Mouse (Mus musculus): ENCODE data around the gene Ostm1.

Gene Ostm1

DNA sequence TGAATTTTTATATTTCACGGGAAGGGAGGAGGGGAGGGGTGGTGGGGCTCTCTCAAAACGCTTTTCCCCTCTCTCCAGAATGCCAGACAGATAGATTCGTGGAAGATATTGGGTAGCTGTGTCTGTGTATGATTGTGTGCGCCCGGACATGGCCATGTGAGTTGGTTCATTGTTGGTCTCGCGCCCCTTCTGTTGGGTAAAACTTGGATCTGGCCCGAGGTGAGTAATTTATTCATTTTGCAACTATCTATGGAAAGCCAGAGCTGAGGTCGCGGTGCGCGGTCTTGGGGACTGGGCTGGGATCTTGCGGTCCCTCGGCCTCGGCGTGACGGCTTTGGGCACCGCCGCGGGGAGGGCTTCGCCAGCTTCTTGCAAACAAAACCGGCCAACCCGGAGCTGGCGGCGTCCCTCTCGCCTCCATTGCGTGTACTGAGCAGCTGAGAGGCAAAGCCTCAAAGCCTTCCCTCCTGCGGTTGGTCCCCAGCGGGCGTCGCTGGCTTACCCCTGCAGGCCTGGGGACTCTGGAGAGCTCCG is 347 bp downstream of the Ostm1 start:
- DNase-seq (ENCODE audit: low spot score), result no peak

DNA sequence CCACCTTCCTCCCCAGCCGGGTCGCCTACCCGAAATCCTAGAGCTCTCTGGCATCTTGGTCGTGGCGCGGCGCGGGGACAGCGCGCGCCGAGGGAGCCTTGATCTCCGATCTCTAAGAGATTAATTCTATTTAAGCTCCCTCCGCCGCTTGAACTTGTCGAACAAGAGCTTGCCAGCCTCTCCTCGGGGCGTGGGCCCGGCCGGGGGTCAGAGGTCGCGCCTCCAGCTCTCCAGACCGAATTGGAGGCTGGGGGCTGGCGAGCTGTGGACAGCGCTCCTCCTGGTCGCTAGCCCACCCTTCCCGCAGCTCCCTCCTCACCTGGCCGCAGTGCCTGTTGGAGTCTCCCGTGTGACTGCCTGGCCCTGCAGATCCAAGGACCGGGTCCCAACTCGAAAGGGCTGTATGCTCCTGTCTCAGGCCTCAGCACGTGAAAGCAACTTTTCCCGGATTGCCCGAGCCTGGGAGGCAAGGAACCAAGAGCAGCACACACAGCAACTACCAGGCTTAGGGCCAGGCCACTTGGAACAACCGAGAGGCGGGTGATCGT is 888 bp downstream of the Ostm1 start:
- no peak for DNase-seq (ENCODE audit: low spot score)

DNA sequence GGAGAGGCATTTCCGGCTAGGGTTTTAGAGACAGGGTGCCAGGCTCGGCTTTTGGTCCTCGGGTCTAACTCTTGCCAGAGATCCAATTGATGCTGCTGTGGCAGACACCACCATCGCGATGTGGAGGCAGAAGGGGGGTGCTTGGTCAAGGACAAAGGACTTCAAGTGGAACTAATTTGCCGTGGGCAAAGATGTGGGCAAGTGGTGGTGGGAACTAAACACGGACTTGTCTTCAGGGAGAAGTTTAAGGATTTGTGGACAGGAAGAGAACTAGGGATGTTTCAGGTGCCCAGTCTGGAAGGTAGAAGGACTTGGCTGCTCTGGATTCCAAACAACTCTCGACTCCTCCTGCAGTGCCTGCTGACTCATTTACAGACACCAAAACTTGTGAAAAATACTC is 1.5 kb downstream of the Ostm1 start:
- no peak for DNase-seq (ENCODE audit: low spot score)

GRCm38 (mm10) chr10:42585596-42586305 is 2.1 kb downstream of the Ostm1 start:
- DNase-seq (ENCODE audit: low spot score), result no peak

DNA sequence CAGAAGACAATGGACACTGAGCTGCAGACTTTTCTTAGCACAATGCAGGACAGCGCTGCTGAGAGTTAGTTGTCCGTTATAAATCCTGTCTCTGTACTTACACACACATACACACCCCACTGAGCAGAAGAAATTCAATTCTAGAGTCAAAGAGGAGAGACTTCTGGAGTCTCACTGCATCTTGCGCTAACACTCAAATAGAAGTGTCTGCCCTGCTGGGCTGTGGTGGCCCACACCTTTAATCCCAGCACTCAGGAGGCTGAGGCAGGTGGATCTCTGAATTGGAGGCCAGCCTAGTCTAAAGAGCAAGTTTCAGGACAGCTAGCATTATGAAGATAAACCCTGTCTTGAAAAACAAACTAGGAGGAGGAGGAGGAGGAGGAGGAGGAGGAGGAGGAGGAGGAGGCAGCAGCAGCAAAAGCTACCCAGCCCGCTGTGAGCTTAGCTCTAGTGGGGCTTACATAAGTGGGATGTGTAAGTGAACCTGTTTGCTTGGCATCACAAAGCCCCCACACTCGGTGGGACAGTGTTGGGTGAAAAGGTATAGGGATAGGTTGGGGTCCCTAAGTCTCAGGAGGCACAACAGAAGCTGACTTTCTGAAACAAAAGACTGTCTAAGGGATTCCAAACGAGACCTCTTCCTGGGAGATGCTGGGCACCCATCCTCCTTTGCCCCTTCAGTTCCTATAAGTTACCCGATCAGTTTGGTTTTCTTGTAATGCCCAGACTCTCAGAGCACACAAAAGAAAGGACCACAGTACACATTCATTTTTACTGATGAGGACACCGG is 4.5 kb downstream of the Ostm1 start:
- no peak for DNase-seq (ENCODE audit: low spot score)

DNA sequence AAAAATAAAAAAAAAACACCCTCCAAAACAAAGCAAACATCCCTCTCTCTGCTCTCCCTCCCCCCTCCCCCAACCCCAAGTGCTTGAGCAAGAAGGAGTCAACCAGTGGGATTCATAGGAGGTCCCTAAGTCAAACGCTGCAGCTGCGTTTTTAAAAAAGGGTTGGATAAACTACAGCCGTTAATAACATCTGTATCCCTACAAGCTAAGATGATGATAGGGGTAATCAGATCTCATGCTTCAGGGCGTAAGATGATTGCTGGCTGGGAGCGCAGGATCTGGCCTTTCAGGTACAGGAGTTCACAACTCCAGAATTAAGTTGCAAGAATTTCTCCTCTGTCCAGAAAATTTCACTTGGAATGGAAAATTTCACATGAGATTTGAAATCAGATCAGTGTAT is 5.9 kb downstream of the Ostm1 start:
- DNase-seq (ENCODE audit: low spot score), result no peak

GRCm38 (mm10) chr10:42590261-42591184 is 6.9 kb downstream of the Ostm1 start:
- no peak for DNase-seq (ENCODE audit: low spot score)

DNA sequence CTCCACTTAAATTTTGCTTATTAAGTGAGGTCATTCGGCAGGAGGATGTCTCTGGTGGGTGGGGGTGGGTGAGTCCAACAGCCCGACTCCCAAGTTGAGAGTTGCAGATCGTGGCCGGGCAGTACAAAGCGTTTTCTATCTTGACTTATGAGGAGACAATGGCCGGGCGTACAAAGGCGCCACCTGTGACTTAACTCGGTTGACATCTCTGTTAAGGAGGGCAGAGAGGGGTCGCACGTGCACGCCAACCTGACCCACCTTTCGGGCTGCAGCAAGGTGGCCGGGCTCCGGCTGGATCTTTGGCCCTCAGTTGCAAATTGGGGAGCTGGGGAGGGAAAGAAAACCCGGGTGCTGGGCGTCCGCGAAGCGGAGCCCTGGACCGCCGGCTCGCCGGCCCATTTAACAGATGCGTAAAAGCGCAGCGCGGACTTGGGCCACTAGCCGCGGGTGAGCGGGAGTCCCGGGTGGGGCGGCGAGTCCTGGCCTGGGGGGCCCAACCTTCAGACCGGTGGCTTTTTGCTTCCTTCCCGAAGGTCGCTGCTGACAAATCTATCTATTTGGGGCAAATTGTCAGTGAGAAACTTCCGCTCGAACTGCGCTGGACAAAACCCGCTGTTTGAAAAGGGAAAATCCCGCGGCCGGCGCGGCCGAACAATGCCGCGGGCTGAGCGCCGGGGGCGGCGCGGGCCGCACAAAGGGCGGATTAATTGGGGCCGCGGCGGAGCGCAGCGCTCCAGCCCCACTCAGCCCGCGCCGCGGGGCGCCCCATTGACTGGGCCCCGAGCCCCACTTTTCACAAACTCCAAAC is 7.8 kb downstream of the Ostm1 start:
- DNase-seq (ENCODE audit: low spot score), result no peak

GRCm38 (mm10) chr10:42591993-42592686 is 8.5 kb downstream of the Ostm1 start:
- DNase-seq (ENCODE audit: low spot score), result no peak

- DNase-seq (ENCODE audit: low spot score), result no peak
Measured at GRCm38 (mm10) chr10:42593201-42593600, 9.6 kb downstream of the Ostm1 start.

DNA sequence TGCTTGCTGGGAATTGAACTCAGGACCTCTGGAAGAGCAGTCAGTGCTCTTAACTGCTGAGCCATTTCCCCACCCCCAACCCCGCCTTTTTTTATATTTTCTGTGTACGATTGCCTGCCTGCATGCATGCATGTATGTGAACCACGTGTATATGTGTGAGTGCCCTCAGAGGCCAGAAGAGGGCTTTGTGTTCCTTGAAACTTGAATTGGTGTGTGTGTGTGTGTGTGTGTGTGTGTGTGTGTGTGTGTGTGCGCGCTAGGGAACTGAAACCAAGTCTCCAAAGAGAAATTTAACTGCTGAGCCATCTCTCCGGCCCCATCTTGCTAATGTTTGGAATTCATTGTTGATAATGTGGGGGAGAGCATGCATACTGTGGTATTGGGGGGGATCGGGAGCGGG is 15.0 kb downstream of the Ostm1 start:
- DNase-seq (ENCODE audit: low spot score), result no peak

DNA sequence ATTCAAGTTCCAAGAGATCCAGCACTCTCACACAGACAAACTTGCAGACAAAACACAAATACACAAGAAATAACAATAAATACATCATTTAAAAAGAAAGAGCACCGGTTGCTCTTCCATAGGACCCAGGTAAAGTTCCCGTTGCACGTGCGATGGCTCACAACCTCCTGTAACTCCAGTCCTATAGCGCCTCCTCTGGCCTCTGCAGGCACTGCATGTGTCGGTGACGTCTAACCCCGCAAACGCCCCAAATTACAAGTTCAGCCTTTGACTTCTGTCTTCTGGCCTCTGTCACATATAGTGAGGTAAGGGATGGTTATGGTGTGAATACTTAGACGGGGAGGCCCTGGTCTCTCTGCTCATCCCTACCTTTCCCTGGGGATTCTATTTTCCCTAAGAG is 17.9 kb downstream of the Ostm1 start:
- no peak for DNase-seq (ENCODE audit: low spot score)

GRCm38 (mm10) chr10:42604874-42605273 is 21.3 kb downstream of the Ostm1 start:
- no peak for DNase-seq (ENCODE audit: low spot score)

DNA sequence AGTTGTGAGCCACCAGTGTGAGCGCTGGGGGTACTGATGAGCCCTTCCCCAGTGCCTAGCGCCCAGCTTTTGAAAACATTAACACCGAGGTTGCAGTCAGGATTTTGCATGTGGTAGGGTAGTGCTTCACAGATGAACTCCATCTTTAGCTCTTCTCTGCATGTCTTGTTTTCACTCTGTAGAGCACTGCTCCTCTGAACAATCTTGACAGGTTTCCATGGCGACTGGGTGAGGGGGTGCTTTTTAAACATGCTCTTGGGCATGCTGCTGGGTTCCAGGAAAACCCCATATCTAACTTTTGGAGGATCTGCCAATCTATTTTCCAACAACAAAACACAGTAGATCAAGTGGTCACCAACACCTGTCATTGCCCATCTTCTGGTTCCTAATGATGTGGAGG is 23.1 kb downstream of the Ostm1 start:
- no peak for DNase-seq (ENCODE audit: low spot score)

GRCm38 (mm10) chr10:42613075-42613474 is 29.5 kb downstream of the Ostm1 start:
- no peak for DNase-seq (ENCODE audit: low spot score)

DNA sequence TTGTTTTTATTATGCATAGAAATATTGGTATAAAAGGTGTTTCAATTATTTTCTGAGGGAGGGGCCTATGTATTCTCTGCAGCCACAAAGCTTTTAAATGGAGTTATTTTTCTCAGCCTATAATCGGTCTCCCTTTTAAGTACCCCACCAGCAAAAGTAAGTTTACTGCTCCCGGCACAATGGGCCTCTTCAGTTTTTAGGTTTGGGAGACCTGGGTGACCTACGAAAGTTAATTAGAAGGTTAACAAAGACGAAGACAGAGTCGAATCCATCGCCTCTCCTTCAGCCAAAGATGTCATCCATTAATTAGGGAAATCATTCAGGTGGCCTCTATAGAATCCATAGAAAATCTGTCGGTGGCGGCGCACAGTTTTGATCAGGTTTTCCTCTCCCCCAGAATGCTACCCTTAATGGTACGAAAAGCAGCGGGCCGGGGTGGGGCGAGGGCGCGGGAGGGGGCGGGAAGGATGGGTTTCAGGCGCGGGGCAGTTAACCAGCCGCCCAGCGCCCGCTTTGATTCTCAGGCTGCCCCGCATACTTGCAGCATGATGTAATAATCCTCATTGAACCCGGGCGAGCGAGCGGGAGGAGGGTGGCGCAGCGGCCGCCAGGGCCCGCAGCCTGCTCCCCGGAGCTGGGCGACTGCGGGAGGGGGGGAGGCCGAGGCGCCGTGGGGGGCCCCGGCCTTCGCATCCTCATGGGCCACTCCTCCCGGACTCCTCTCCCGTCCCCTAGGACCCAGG is 30.2 kb downstream of the Ostm1 start:
- DNase-seq (ENCODE audit: low spot score), result no peak

- no peak for DNase-seq (ENCODE audit: low spot score)
Measured at GRCm38 (mm10) chr10:42614766-42615165, 31.1 kb downstream of the Ostm1 start.

GRCm38 (mm10) chr10:42618291-42618690 is 34.7 kb downstream of the Ostm1 start:
- no peak for DNase-seq (ENCODE audit: low spot score)

- no peak for DNase-seq (ENCODE audit: low spot score)
Measured at GRCm38 (mm10) chr10:42625907-42626306, 42.3 kb downstream of the Ostm1 start.

Data from ovary, adult 18-20 months (tissue).